Mouse (Mus musculus) forebrain, embryonic 13.5 days (tissue): ENCODE results near the gene Gm6408. TPM values are rescaled to one million over a fixed set of nuclear protein-coding genes. Genes with fewer than 3 reads are reported as not detected.
"Not testable (repeated sequence)": the region's sequence is repeated elsewhere in the genome, so short reads cannot be mapped to it uniquely, and the experiment has no call there.

Experiments
- ATAC-seq: fragments of 200-750 bp; cut with Nextera tagmentation; 2 replicates; pipeline ENCODE4 v1.8.0; 2017
- H3K27ac ChIP-seq: fragments of 300-500 bp; sonication (generic); 2 replicates; pipeline ENCODE4 v1.5.1; 2015; ENCODE audit warnings: inconsistent platforms, mild to moderate bottlenecking, moderate library complexity
- H3K27me3 ChIP-seq: fragments of 300-500 bp; sonication (generic); 2 replicates; pipeline ENCODE4 v1.6.1; 2015; ENCODE audit warnings: mild to moderate bottlenecking, inconsistent platforms
- H3K36me3 ChIP-seq: fragments of 300-500 bp; sonication (generic); 2 replicates; pipeline ENCODE4 v1.6.1; 2015; ENCODE audit warnings: mild to moderate bottlenecking, inconsistent platforms; ENCODE audit not compliant: poor library complexity, severe bottlenecking
- H3K4me1 ChIP-seq: fragments of 300-500 bp; sonication (generic); 2 replicates; pipeline ENCODE4 v1.6.1; 2015; ENCODE audit warnings: inconsistent platforms
- H3K4me2 ChIP-seq: fragments of 300-500 bp; sonication (generic); 2 replicates; pipeline ENCODE4 v1.6.1; 2015; ENCODE audit warnings: inconsistent platforms, mild to moderate bottlenecking, moderate library complexity
- H3K4me3 ChIP-seq: fragments of 300-500 bp; sonication (generic); 2 replicates; pipeline ENCODE4 v1.5.1; 2015; ENCODE audit warnings: mild to moderate bottlenecking, inconsistent platforms
- H3K9ac ChIP-seq: fragments of 300-500 bp; sonication (generic); 2 replicates; pipeline ENCODE4 v1.6.1; 2015; ENCODE audit warnings: mild to moderate bottlenecking, inconsistent platforms
- H3K9me3 ChIP-seq: fragments of 300-500 bp; sonication (generic); replicated peaks from 2 replicates; pipeline ENCODE4 v1.6.1; 2016; ENCODE audit warnings: inconsistent platforms
- WGBS: fragments of 180-500 bp; shearing (Covaris S2); methylation state at CpG from one replicate; pipeline ENCODE4 v1.1.7; 2015; 5-methylcytosine and 5-hydroxymethylcytosine counted together
- polyA plus RNA-seq: library from polyadenylated mRNA; unstranded; fragments of >200 nt; fragmentation: Nextera tagmentation; extraction: Ambion mirVana; gene quantifications from 2 replicates; pipeline ENCODE4 v1.2.1, GENCODE M21; 2015

Gene Gm6408
- polyA plus RNA-seq: not detected in 2 replicates

DNA sequence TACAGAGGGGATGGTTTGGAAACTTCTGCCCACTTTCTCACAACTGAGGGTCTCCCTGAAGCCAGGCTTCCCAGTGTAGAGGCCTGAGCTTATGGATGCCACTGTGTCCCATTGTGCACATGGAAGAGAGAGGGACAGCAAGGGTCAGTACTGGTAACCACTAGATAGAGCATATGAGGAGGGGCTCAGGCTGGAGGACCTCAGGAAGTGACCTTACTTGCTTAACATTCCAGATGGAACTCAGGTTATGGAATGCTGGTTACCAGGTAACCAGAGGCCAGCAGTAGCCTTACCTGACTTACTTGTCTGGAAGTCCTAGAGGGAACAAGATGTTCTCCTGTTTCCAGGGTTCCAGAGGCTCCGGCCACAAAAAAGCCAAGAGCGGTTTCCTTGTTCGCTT, at the start of gene Gm6408:
Gene Gm6408 (plus strand): TSS at position 301 of the 400 bp plus-strand sequence.
- not testable (repeated sequence) for H3K9me3 ChIP-seq, ATAC-seq, H3K4me2 ChIP-seq, H3K9ac ChIP-seq, H3K27ac ChIP-seq, H3K27me3 ChIP-seq, H3K4me1 ChIP-seq, H3K36me3 ChIP-seq, H3K4me3 ChIP-seq
- WGBS: 88% methylated on average over 3 of the region's 3 CpGs

GRCm38 (mm10) chr5:146432476-146432875, 49.3 kb upstream of the Gm6408 start:
- H3K27ac ChIP-seq: no peak overlapping the region
- H3K4me2 ChIP-seq: no peak overlapping the region
- ATAC-seq: no peak
- no peaks in the 10 kb centered on the region for H3K27me3 ChIP-seq
- no peaks in the 10 kb centered on the region for H3K4me1 ChIP-seq
- H3K36me3 ChIP-seq: peaks cover 7% of the 10 kb centered on the region
- H3K9ac ChIP-seq: no peak overlapping the region
- no peaks in the 10 kb centered on the region for H3K9me3 ChIP-seq
- WGBS: 88% methylated on average over 6 of the region's 6 CpGs
- no peak overlapping the region for H3K4me3 ChIP-seq

GRCm38 (mm10) chr5:146435316-146435715, 46.4 kb upstream of the Gm6408 start:
- H3K27me3 ChIP-seq: no peaks in the 10 kb centered on the region
- H3K9me3 ChIP-seq: no peaks in the 10 kb centered on the region
- H3K36me3 ChIP-seq: peaks cover 25% of the 10 kb centered on the region
- WGBS: 95% methylated on average over 16 of the region's 16 CpGs
- no peaks in the 10 kb centered on the region for H3K4me1 ChIP-seq
- ATAC-seq: no peak
- H3K4me2 ChIP-seq: no peak overlapping the region
- no peak overlapping the region for H3K4me3 ChIP-seq
- no peak overlapping the region for H3K9ac ChIP-seq
- H3K27ac ChIP-seq: no peak overlapping the region

GRCm38 (mm10) chr5:146436796-146437195, 45.0 kb upstream of the Gm6408 start:
- H3K9me3 ChIP-seq: no peaks in the 10 kb centered on the region

DNA sequence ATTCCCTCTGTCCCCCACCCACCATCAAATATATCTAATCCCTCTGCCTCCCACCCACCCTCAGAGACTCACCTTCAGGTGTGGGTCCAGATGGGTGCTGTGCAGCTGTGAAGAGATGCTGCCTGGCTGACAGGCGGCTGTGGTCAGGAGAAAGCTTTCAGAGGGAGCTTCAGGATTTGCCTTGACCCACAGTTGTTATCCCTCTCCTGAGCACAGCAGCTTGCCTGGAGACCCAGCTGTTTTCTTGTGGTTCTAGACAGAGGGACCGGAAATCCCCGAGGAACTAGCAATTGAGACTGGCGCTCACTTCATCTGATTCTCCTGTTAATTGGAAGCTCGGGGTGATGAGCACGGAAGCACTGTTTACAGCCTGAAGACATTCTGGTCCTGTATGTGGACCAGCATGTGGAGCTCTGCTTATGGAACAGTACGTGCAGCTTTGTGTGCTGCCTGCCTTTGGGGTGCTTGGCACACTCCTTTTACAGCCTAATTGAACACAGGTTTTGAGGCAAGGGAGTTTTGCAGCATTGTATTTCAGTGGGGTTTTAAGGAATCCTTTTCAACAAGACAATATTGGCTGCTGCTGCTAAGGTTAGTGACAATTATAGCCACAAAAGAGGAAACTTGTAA, 42.5 kb upstream of the Gm6408 start:
- H3K36me3 ChIP-seq: peaks cover 33% of the 10 kb centered on the region
- H3K27ac ChIP-seq: no peak overlapping the region
- H3K4me2 ChIP-seq: no peak overlapping the region
- ATAC-seq: no peak
- no peaks in the 10 kb centered on the region for H3K4me1 ChIP-seq
- H3K27me3 ChIP-seq: no peaks in the 10 kb centered on the region
- no peak overlapping the region for H3K9ac ChIP-seq
- no peaks in the 10 kb centered on the region for H3K9me3 ChIP-seq
- no peak overlapping the region for H3K4me3 ChIP-seq
- WGBS: 90% methylated on average over 7 of the region's 7 CpGs

More at GRCm38 (mm10) chr5:146436796-146437195, 45.0 kb upstream of the Gm6408 start:
- no peak overlapping the region for H3K9ac ChIP-seq
- no peak overlapping the region for H3K4me2 ChIP-seq
- no peak for ATAC-seq
- no peak overlapping the region for H3K27ac ChIP-seq
- no peak overlapping the region for H3K4me3 ChIP-seq
- H3K27me3 ChIP-seq: no peaks in the 10 kb centered on the region
- peaks cover 25% of the 10 kb centered on the region for H3K36me3 ChIP-seq
- no peaks in the 10 kb centered on the region for H3K4me1 ChIP-seq
- WGBS: 96% methylated on average over 11 of the region's 11 CpGs

DNA sequence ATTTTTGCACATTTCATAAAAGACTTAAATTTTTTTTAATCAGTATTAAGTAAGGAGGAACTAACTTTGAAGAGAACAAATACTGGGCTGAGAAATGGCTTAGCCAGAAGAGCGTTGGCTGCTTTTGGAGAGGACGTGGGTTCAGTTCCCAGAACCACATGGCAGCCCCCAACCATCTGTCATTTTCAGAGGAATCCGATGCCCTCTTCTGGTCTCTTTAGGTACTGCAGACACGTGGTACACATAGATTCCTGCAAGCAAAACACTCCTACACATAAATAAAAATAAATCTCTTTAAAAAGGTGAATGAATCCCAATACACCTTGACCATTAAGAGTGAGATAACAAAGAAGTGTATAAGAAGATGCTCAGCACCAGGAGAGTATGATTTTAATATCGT, 41.5 kb upstream of the Gm6408 start:
- H3K4me2 ChIP-seq: no peak overlapping the region
- H3K27ac ChIP-seq: no peak overlapping the region
- no peak overlapping the region for H3K9ac ChIP-seq
- no peak for ATAC-seq
- no peaks in the 10 kb centered on the region for H3K4me1 ChIP-seq
- H3K36me3 ChIP-seq: peaks cover 33% of the 10 kb centered on the region
- H3K27me3 ChIP-seq: no peaks in the 10 kb centered on the region
- H3K4me3 ChIP-seq: no peak overlapping the region
- WGBS: 92% methylated on average over 5 of the region's 5 CpGs
- no peaks in the 10 kb centered on the region for H3K9me3 ChIP-seq

- no peaks in the 10 kb centered on the region for H3K27me3 ChIP-seq
- H3K4me2 ChIP-seq: no peak overlapping the region
- ATAC-seq: no peak
- no peak overlapping the region for H3K9ac ChIP-seq
- H3K27ac ChIP-seq: no peak overlapping the region
- peaks cover 24% of the 10 kb centered on the region; the same call in 1 of the 2 replicates for H3K36me3 ChIP-seq
- no peak overlapping the region for H3K4me3 ChIP-seq
- 88% methylated on average over 2 of the region's 2 CpGs for WGBS
- H3K4me1 ChIP-seq: no peaks in the 10 kb centered on the region
- no peaks in the 10 kb centered on the region for H3K9me3 ChIP-seq
Measured at GRCm38 (mm10) chr5:146442767-146443166, 39.0 kb upstream of the Gm6408 start.

DNA sequence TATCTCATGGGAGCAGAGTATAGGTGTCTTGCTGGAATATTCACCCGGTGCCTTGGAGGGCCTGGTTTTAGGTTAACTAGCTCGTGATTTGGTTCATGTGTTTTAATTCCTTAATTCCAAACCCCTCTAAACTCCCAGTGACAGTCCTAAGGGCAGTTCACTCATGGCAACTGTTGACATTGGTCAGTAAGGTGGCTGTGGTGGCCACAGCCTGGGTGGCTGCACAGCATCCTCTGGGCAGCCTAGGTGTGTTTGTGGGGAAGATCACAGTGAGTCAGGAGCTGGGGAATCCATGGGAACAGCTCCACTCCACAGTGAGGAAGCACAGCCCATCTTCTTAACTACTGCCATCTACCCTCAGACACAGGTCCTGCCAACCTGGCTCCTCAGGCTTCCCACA, 35.1 kb upstream of the Gm6408 start:
- WGBS: 94% methylated on average over 2 of the region's 2 CpGs
- H3K4me2 ChIP-seq: no peak overlapping the region
- H3K4me1 ChIP-seq: no peaks in the 10 kb centered on the region
- no peaks in the 10 kb centered on the region for H3K27me3 ChIP-seq
- no peak overlapping the region for H3K9ac ChIP-seq
- no peak overlapping the region for H3K4me3 ChIP-seq
- 0 out of 2 replicates have a peak, but pooled peaks cover 7% of the 10 kb centered on the region for H3K36me3 ChIP-seq
- H3K27ac ChIP-seq: no peak overlapping the region
- no peak for ATAC-seq
- H3K9me3 ChIP-seq: no peaks in the 10 kb centered on the region

GRCm38 (mm10) chr5:146451592-146452254, 30.0 kb upstream of the Gm6408 start:
- Histone ChIP-seq H3K4me3 (no peak overlapping the region), H3K36me3 (peaks cover 25% of the 10 kb centered on the region), H3K4me2 (no peak overlapping the region), H3K9me3 (no peaks in the 10 kb centered on the region), H3K4me1 (no peaks in the 10 kb centered on the region), H3K9ac (no peak overlapping the region), H3K27ac (no peak overlapping the region), H3K27me3 (no peaks in the 10 kb centered on the region)
- 67% methylated on average over 11 of the region's 11 CpGs for WGBS
- ATAC-seq: no peak

GRCm38 (mm10) chr5:146453556-146453955, 28.2 kb upstream of the Gm6408 start:
- Histone ChIP-seq H3K4me1 (no peaks in the 10 kb centered on the region), H3K36me3 (peaks cover 28% of the 10 kb centered on the region), H3K27me3 (no peaks in the 10 kb centered on the region), H3K4me2 (no peak overlapping the region), H3K9me3 (no peaks in the 10 kb centered on the region), H3K9ac (no peak overlapping the region), H3K27ac (no peak overlapping the region), H3K4me3 (no peak overlapping the region)
- WGBS: 90% methylated on average over 6 of the region's 6 CpGs
- ATAC-seq: no peak

DNA sequence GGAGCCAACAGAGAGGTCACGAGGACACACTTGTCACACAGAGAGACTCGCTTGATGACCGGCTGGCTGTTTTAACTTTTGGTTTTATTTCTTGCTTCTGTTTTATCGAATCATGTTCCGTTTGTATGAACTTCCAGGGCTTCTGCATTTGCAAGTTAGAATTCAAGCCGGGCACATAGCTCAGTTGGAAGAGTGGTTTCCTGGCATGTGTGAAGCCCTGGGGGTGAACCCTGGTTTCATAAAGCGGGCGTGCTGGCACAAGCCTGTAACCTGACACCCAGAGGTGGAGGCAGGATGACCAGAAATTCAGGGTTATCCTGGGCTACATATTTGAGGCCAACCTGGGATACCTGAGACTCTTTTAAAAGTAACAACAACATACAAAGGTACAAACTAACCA, 20.2 kb upstream of the Gm6408 start:
- ATAC-seq: no peak
- Histone ChIP-seq H3K4me3 (no peak overlapping the region), H3K9ac (no peak overlapping the region), H3K27ac (no peak overlapping the region), H3K27me3 (no peaks in the 10 kb centered on the region), H3K9me3 (no peaks in the 10 kb centered on the region), H3K4me1 (no peaks in the 10 kb centered on the region), H3K4me2 (no peak overlapping the region), H3K36me3 (peaks cover 27% of the 10 kb centered on the region; the same call in 1 of the 2 replicates)
- 90% methylated on average over 8 of the region's 8 CpGs for WGBS

- no peak overlapping the region for H3K9ac ChIP-seq
- no peaks in the 10 kb centered on the region for H3K27me3 ChIP-seq
- no peaks in the 10 kb centered on the region for H3K9me3 ChIP-seq
- H3K4me1 ChIP-seq: no peaks in the 10 kb centered on the region
- no peak overlapping the region for H3K4me2 ChIP-seq
- no peak for ATAC-seq
- no peak overlapping the region for H3K4me3 ChIP-seq
- no peak overlapping the region for H3K27ac ChIP-seq
- WGBS: 93% methylated on average over 19 of the region's 19 CpGs
- H3K36me3 ChIP-seq: peaks cover 28% of the 10 kb centered on the region; the same call in 1 of the 2 replicates
Measured at GRCm38 (mm10) chr5:146466663-146467062, 15.1 kb upstream of the Gm6408 start.
